Mouse (Mus musculus): ENCODE measurements around the gene Npas1.

The Npas1 gene

DNA sequence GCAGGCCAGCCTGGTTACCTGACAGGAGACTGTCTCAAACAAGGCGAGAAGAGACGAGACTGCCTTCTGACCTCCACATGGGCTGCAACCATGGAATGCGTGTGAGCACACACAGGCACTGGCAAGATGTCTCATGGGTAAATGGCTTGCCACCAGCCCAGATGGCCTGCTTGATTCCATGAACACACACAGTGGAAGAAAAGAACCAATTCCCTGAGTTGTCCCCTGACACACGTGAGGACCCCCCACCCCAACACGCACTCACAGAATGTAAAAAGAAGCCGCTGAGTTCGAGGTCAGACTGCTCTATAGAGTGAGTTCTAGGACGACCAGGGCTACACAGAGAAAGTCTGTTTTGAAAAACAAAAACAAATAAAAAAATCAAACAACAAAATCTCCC is at the start of gene Npas1:
TSS of gene Npas1 (minus strand) at position 101 of the 400 bp plus-strand sequence.
- no peak for DNase-seq

GRCm38 (mm10) chr7:16525995-16526394 is 48.5 kb upstream of the Npas1 start:
- DNase-seq = no peak

GRCm38 (mm10) chr7:16525448-16525847 is 47.9 kb upstream of the Npas1 start:
- DNase-seq = peak in 1 of 2 experiments; percentile 15

DNA sequence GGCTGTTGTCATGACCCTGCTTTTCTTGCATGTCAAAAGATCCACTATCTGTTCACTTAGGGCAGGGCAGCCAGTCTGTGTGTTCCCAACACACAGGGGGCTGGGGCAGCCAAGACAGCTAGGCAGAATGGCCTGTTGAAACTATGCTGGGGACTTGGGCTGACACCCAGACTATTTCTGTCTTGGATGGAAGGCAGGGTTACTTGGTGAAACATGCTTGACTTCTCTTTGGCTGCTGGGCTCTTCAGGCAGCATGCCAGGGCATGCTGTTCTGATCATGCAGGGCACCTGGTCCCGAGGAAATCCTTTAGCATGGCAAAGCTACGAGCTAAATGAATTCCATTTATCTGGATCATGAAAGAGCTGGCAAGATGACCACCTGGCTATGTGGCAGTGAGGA is 46.8 kb upstream of the Npas1 start:
- DNase-seq = peak; percentile 80 to 86

DNA sequence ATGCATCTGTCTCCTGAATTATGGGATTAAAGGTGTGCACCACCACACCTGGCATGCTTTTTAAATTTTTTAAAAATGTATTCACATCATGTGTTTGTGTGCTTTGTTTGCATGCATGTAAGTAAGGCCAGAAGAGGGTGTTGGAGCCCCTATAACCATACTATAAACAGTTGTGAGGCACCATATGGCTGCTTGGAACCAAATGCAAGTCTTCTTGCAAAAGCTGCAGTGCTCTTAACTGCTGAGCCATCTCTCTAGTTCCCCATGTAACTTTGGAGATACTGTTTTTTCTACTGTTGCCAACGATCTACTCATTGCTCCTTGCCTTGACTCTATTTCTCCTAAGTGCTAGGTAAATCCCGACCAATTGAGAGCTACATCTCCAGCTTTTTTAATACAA is 41.8 kb upstream of the Npas1 start:
- DNase-seq = no peak

DNA sequence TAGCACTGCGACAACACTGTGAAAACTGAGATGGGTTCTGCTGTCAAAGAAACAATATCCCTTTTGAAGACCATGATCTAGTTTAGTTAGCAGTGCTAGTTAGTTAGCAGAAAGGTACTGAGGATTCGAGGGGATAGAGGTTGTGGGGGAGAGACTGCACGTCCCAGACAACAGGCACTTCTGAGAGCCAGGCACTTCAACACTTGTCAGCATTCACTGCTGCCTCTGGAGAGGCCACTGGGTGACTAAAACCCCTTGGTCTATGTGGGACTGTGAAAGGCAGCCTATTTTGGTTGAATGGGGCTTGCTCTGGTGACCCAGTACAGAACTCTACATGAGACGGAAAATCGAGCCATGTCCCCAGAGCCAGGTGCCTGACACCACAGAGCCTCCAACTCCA is 39.7 kb upstream of the Npas1 start:
- no peak for DNase-seq

DNA sequence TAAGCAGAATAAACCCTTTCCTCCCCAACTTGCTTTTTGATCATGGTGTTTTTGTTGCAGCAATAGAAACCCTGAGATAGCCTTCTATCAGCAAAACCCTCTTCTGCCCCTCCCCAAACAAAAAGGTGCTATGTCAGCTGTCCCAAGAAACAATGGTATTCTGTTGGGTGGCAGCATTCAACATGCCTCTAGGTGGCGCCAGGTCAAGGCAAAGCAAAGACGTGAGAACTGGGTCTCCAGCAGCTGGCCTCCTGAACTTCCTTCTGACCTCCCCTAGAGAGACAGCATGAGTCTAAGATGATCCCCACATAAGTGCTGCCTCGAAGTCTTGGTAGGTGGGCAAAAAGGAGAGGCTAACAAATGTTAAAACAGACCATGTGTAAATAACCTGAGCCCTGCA is 29.8 kb upstream of the Npas1 start:
- peak; percentile 38 to 71 for DNase-seq

- no peak for DNase-seq
Observed at GRCm38 (mm10) chr7:16505226-16505593, 27.7 kb upstream of the Npas1 start.

- peak in 1 of 2 experiments; percentile 37 for DNase-seq
Observed at GRCm38 (mm10) chr7:16504573-16505225, 27.2 kb upstream of the Npas1 start.

- no peak for DNase-seq
Observed at GRCm38 (mm10) chr7:16501571-16501970, 24.0 kb upstream of the Npas1 start.

GRCm38 (mm10) chr7:16499671-16500104 is 22.2 kb upstream of the Npas1 start:
- DNase-seq = peak in 1 of 2 experiments; percentile 51

- no peak for DNase-seq
Observed at GRCm38 (mm10) chr7:16496260-16496659, 18.7 kb upstream of the Npas1 start.

DNA sequence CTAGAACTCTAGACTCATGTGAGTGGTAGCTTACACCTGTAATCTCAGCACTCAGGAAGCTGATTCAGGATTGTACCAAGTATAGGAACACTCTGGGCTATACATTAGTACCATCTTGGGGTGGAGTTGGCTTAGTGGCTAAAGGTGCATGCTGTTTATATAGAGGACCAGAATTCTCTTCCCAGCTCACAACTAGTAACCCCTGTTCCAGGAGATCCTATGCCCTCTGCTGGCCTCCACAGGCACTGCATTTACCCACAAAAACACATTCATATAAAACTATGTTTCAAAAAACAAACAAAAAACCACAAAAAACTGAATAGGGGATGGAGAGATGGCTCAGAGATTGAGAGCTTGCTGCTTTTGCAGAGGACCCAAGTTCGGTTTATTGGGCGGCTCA is 15.8 kb upstream of the Npas1 start:
- peak; percentile 63 to 69 for DNase-seq

GRCm38 (mm10) chr7:16492211-16492610 is 14.7 kb upstream of the Npas1 start:
- no peak for DNase-seq

DNA sequence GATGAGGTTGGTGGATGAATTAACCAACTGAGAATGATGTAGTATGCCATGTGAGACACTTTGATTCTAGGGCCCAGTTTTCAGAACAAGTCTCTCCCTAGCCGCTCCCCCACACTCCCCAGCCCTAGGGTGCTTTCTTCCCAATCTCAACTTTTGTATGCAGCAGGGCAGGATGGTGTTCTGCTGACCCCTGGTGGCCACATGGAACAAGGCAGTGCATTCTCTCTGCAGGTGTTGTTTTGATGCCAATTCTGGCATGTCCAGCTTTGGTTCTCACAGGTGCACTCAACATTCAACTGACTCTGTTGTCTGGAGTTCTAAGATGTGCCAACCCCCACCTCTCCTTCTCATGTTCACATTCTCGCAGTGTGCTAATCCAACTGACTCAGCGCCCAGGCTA is 14.2 kb upstream of the Npas1 start:
- DNase-seq = peak; percentile 81 to 85

- DNase-seq = peak; percentile 31 to 63
Observed at GRCm38 (mm10) chr7:16489948-16490347, 12.4 kb upstream of the Npas1 start.

DNA sequence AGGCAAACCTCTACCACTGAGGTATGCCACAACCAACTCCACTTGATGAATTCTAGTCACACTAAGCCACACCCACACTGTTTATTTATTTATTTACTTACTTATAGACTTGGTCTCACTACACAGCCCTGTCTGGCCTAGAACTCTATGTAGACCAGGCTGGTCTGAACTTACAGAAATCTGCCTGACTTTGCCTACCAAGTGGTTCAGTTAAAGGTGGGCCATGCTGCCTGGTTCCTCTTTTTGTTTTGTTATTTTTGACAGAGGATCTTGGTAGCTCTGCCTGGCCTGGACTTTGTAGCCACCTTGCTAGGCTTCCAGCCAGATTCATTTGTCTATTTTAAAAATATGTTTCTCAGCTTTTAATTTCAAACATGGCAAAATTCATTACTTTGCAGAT is 11.3 kb upstream of the Npas1 start:
- DNase-seq = no peak

GRCm38 (mm10) chr7:16476600-16476989 is 933 bp downstream of the Npas1 start:
- DNase-seq = no peak

- DNase-seq = no peak
Observed at GRCm38 (mm10) chr7:16475764-16476599, 1.5 kb downstream of the Npas1 start.

GRCm38 (mm10) chr7:16475321-16475720 is 2.2 kb downstream of the Npas1 start:
- DNase-seq = no peak

DNA sequence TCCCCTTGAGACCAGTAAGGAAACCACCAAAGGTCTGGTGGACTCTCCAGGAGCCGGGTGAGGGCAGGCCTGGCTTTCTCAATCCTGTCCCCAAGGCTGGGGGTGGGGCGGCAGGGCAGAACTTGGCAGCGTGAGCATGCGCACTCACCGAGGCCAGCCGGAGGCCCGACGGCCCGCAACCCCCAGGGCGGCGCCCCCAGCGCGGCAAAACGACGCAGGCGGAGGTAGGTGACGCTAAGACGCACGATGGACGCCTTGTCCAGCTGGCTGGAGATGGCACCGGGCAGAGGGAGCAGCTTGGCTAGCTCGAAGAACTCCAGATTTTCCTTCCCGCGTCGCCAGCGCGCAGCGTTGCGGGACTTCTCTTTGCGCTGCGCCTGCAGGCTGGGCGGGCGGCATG is 3.1 kb downstream of the Npas1 start:
- no peak for DNase-seq

GRCm38 (mm10) chr7:16473847-16474246 is 3.7 kb downstream of the Npas1 start:
- no peak for DNase-seq

- DNase-seq = no peak
Observed at GRCm38 (mm10) chr7:16472116-16472709, 5.3 kb downstream of the Npas1 start.

- peak in 1 of 2 experiments; percentile 43 for DNase-seq
Observed at GRCm38 (mm10) chr7:16471549-16471948, 6.0 kb downstream of the Npas1 start.

Data from cerebellum, postnatal 25 days (tissue).